Comparison of ENCODE assay signal across 10 mouse cellular contexts in the genomic region with DNA sequence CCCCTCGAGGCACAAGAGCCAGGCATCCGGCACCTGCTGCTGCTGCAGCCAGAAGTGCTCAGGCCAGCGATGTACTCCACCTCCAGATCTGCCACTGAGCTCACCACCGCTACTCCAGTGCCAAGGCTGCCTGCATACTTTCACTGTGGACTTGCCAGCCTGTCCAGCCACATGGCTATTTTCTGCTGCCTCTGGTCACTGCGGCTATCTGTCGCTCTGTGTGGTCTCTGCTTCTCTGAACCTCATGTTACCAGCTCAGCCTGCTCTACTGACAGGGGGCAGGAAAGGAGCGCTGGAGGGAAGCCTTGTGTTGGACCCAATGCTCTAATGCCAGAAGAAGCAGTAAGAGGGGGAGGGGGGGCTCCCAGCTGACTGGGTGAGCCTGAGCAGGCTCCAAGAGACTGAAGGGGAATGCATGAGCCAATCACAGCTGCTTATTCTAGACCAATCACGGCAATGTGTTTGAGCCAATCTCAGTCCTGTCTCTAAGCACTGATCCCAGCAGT. TPM values are rescaled to one million over a fixed set of nuclear protein-coding genes. Genes with fewer than 3 reads are reported as not detected.
DNase-seq lines count a peak whose midpoint lies in the region; ATAC-seq and TF ChIP-seq lines count a peak whose summit lies in the region.
"Had no signal": no experiment of that assay in that cellular context is flagged by ENCODE, and none has a peak within 500 bp of the region (broad histone marks: within the 10 kb centered on the region; RNA-seq: fewer than 3 reads in every experiment).

No protein-coding gene starts in this region.

- no peak for TF ChIP-seq POLR2A in lung, adult 2 months (IDR thresholded peaks at IDR 0.05; ENCODE audit: borderline replicate concordance, extremely low read depth, low read depth, low read length)

- H3K9me3 ChIP-seq in lung, embryonic 14.5 days (ENCODE audit: low read depth, low read length): no peaks in the 10 kb centered on the region
- no peaks in the 10 kb centered on the region for H3K9me3 ChIP-seq in forebrain, embryonic 12.5 days
- H3K9me3 ChIP-seq in heart, embryonic 16.5 days (replicated peaks; ENCODE audit: control insufficient read depth, low read length): no peaks in the 10 kb centered on the region
- no peaks in the 10 kb centered on the region for H3K9me3 ChIP-seq in kidney, postnatal 0 days (replicated peaks; ENCODE audit: low read length)
- H3K9me3 ChIP-seq in midbrain, postnatal 0 days (ENCODE audit: low read length): no peaks in the 10 kb centered on the region
- H3K9me3 ChIP-seq: G1E had no signal

- H3K9ac ChIP-seq in lung, embryonic 14.5 days: peak overlapping the region; percentile 7; the same call in 1 of the 2 replicates
- no peak overlapping the region for H3K9ac ChIP-seq in forebrain, embryonic 12.5 days
- H3K9ac ChIP-seq in heart, embryonic 16.5 days (ENCODE audit: low read length): no peak overlapping the region
- no peak overlapping the region for H3K9ac ChIP-seq in kidney, postnatal 0 days (ENCODE audit: low read depth, low read length)
- no peak overlapping the region for H3K9ac ChIP-seq in midbrain, postnatal 0 days (replicated peaks; ENCODE audit: low read length, poor library complexity, severe bottlenecking)

- H3K4me1 ChIP-seq in lung, embryonic 14.5 days (ENCODE audit: insufficient read depth): no peaks in the 10 kb centered on the region
- 0 out of 2 replicates have a peak, but pooled peaks cover 2% of the 10 kb centered on the region for H3K4me1 ChIP-seq in lung, adult 2 months (ENCODE audit: control insufficient read depth, insufficient read depth, low read length)
- peaks cover 14% of the 10 kb centered on the region for H3K4me1 ChIP-seq in forebrain, embryonic 12.5 days
- peaks cover 12% of the 10 kb centered on the region; the same call in 1 of the 2 replicates for H3K4me1 ChIP-seq in heart, embryonic 16.5 days (ENCODE audit: control insufficient read depth, insufficient read depth, low read length)
- peaks cover 22% of the 10 kb centered on the region for H3K4me1 ChIP-seq in kidney, postnatal 0 days (replicated peaks; ENCODE audit: insufficient read depth, low read length)
- peaks cover 17% of the 10 kb centered on the region; the same call in 1 of the 2 replicates for H3K4me1 ChIP-seq in midbrain, postnatal 0 days (ENCODE audit: insufficient read depth, low read length)

- H3K27me3 ChIP-seq in lung, embryonic 14.5 days (ENCODE audit: insufficient read depth, low read length): no peaks in the 10 kb centered on the region
- no peaks in the 10 kb centered on the region for H3K27me3 ChIP-seq in forebrain, embryonic 12.5 days
- H3K27me3 ChIP-seq in heart, embryonic 16.5 days (ENCODE audit: control insufficient read depth, insufficient read depth, low read length): no peaks in the 10 kb centered on the region
- H3K27me3 ChIP-seq in kidney, postnatal 0 days (ENCODE audit: insufficient read depth, low read length): no peaks in the 10 kb centered on the region
- H3K27me3 ChIP-seq in midbrain, postnatal 0 days (ENCODE audit: insufficient read depth, low read length): no peaks in the 10 kb centered on the region

- TF ChIP-seq CTCF in lung, embryonic 14.5 days (IDR thresholded peaks at IDR 0.05; ENCODE audit: low read depth): no peak
- TF ChIP-seq CTCF in lung, adult 2 months (IDR thresholded peaks at IDR 0.05; ENCODE audit: insufficient read depth, low read length): no peak
- TF ChIP-seq CTCF in kidney, postnatal 0 days (IDR thresholded peaks at IDR 0.05; ENCODE audit: low read depth): peak; percentile 21; the same call in 1 of the 2 replicates
- peak; percentile 32 for TF ChIP-seq CTCF in midbrain, postnatal 0 days (IDR thresholded peaks at IDR 0.05)

- peak; percentile 89; the same call in 1 of the 2 replicates for ATAC-seq in lung, embryonic 14.5 days (ENCODE audit: insufficient read depth)
- ATAC-seq in forebrain, embryonic 12.5 days (ENCODE audit: low FRiP score): peak; percentile 89
- ATAC-seq in heart, embryonic 16.5 days (replicated peaks; ENCODE audit: extremely low read depth, insufficient read depth, low FRiP score): peak; percentile 85
- 0 out of 2 replicates have a peak, but pooled peaks have one; percentile 41 for ATAC-seq in kidney, postnatal 0 days (replicated peaks; ENCODE audit: low FRiP score, low read depth)
- peak; percentile 92 for ATAC-seq in midbrain, postnatal 0 days (ENCODE audit: low FRiP score)

- H3K27ac ChIP-seq in lung, embryonic 14.5 days (ENCODE audit: low read depth): no peak overlapping the region
- no peak overlapping the region for H3K27ac ChIP-seq in forebrain, embryonic 12.5 days
- H3K27ac ChIP-seq in heart, embryonic 16.5 days (ENCODE audit: low read length): peak overlapping the region; percentile 61
- 0 out of 2 replicates have a peak overlapping the region, but pooled peaks have one; percentile 31 for H3K27ac ChIP-seq in kidney, postnatal 0 days
- peak overlapping the region; percentile 38; the same call in 1 of the 2 replicates for H3K27ac ChIP-seq in midbrain, postnatal 0 days (ENCODE audit: low read depth, low read length)

- WGBS in lung, embryonic 14.5 days: 46% methylated on average over 8 of the region's 8 CpGs
- 39% methylated on average over 8 of the region's 8 CpGs for WGBS in lung, adult 2 months
- 57% methylated on average over 8 of the region's 8 CpGs for WGBS in forebrain, embryonic 12.5 days
- WGBS in heart, embryonic 16.5 days: 32% methylated on average over 8 of the region's 8 CpGs
- WGBS in kidney, postnatal 0 days: 42% methylated on average over 8 of the region's 8 CpGs
- 45% methylated on average over 8 of the region's 8 CpGs for WGBS in midbrain, postnatal 0 days

- DNase-seq in lung, embryonic 14.5 days: peak; percentile 44
- no peak for DNase-seq in lung, adult 2 months
- DNase-seq in kidney, postnatal 0 days (ENCODE audit: low spot score): peak; percentile 49
- peak; percentile 91 for DNase-seq in midbrain, postnatal 0 days (ENCODE audit: low spot score)
- no peak for DNase-seq in thymus, adult 18-20 months
- DNase-seq in urinary bladder, adult 18-20 months (ENCODE audit: low spot score in 2 of 2): no peak

- H3K4me3 ChIP-seq in lung, embryonic 14.5 days (ENCODE audit: low read depth, low read length): no peak overlapping the region
- H3K4me3 ChIP-seq in lung, adult 2 months (replicated peaks; ENCODE audit: extremely low read depth, low read depth, low read length): no peak overlapping the region
- no peak overlapping the region for H3K4me3 ChIP-seq in forebrain, embryonic 12.5 days (replicated peaks)
- peak overlapping the region; percentile 5; the same call in 1 of the 2 replicates for H3K4me3 ChIP-seq in heart, embryonic 16.5 days (ENCODE audit: low read length)
- no peak overlapping the region for H3K4me3 ChIP-seq in kidney, postnatal 0 days (replicated peaks; ENCODE audit: low read depth, low read length)
- no peak overlapping the region for H3K4me3 ChIP-seq in midbrain, postnatal 0 days (ENCODE audit: low read depth, low read length)

- H3K4me2 ChIP-seq in lung, embryonic 14.5 days: no peak overlapping the region
- no peak overlapping the region for H3K4me2 ChIP-seq in forebrain, embryonic 12.5 days
- H3K4me2 ChIP-seq in heart, embryonic 16.5 days (ENCODE audit: low read depth, low read length): peak overlapping the region; percentile 34
- no peak overlapping the region for H3K4me2 ChIP-seq in kidney, postnatal 0 days (ENCODE audit: low read length)
- H3K4me2 ChIP-seq in midbrain, postnatal 0 days (ENCODE audit: low read depth, low read length, poor library complexity, severe bottlenecking): no peak overlapping the region

- no peaks in the 10 kb centered on the region for H3K36me3 ChIP-seq in lung, embryonic 14.5 days (ENCODE audit: insufficient read depth)
- no peaks in the 10 kb centered on the region for H3K36me3 ChIP-seq in forebrain, embryonic 12.5 days (replicated peaks)
- H3K36me3 ChIP-seq in heart, embryonic 16.5 days (ENCODE audit: control insufficient read depth, insufficient read depth): no peaks in the 10 kb centered on the region
- no peaks in the 10 kb centered on the region for H3K36me3 ChIP-seq in kidney, postnatal 0 days (ENCODE audit: insufficient read depth, low read length)
- H3K36me3 ChIP-seq in midbrain, postnatal 0 days (ENCODE audit: insufficient read depth, low read length): no peaks in the 10 kb centered on the region
- H3K36me3 ChIP-seq: G1E had no signal

RNA-seq across cellular contexts. Expression of a gene that starts 34.7 kb away (rescaled TPM):
- polyA plus RNA-seq in lung, embryonic 14.5 days (2014; fragmentation: Nextera tagmentation; extraction: Ambion mirVana): 0.22 and 0.35 TPM in 2 replicates
- 0.27 and 0.32 TPM in 2 replicates for polyA plus RNA-seq in lung, adult 2 months (2012; rRNA removed)
- 0.23 TPM in 1 of 2 replicates, not detected in the other for polyA plus RNA-seq in forebrain, embryonic 12.5 days (2016; fragmentation: Nextera tagmentation; extraction: Ambion mirVana)
- polyA plus RNA-seq in heart, embryonic 16.5 days (2015; fragmentation: Nextera tagmentation; extraction: Ambion mirVana): 0.27 TPM in 1 of 2 replicates, not detected in the other
- not detected in 2 replicates for polyA plus RNA-seq in kidney, postnatal 0 days (2015; fragmentation: Nextera tagmentation; extraction: Ambion mirVana)
- total RNA-seq in midbrain, postnatal 0 days (2014; rRNA removed): 4.3 TPM in 1 of 2 replicates, not detected in the other
- polyA plus RNA-seq in midbrain, postnatal 0 days (2015; fragmentation: Nextera tagmentation; extraction: Ambion mirVana): 0.52 and 0.56 TPM in 2 replicates
- total RNA-seq: neutrophil, adult 5-6 weeks had no signal
- polyA plus RNA-seq: G1E had no signal

RNA-seq across cellular contexts. Expression of a gene that starts 37.8 kb away (rescaled TPM):
- polyA plus RNA-seq in lung, embryonic 14.5 days (2014; fragmentation: Nextera tagmentation; extraction: Ambion mirVana): 11.0 and 11.5 TPM in 2 replicates
- 28.1 and 32.6 TPM in 2 replicates for polyA plus RNA-seq in lung, adult 2 months (2012; rRNA removed)
- 5.6 and 7.3 TPM in 2 replicates for polyA plus RNA-seq in forebrain, embryonic 12.5 days (2016; fragmentation: Nextera tagmentation; extraction: Ambion mirVana)
- polyA plus RNA-seq in heart, embryonic 16.5 days (2015; fragmentation: Nextera tagmentation; extraction: Ambion mirVana): 11.3 and 11.4 TPM in 2 replicates
- 6.3 and 8.0 TPM in 2 replicates for polyA plus RNA-seq in kidney, postnatal 0 days (2015; fragmentation: Nextera tagmentation; extraction: Ambion mirVana)
- 36.2 and 39.4 TPM in 2 replicates for total RNA-seq in midbrain, postnatal 0 days (2014; rRNA removed)
- 20.8 and 21.2 TPM in 2 replicates for polyA plus RNA-seq in midbrain, postnatal 0 days (2015; fragmentation: Nextera tagmentation; extraction: Ambion mirVana)
- total RNA-seq: neutrophil, adult 5-6 weeks had no signal
- polyA plus RNA-seq: G1E had no signal

Comparison
In these comparisons a context has a peak if more than half of its experiments do, and no peak if none do; other contexts are left out.
1. DNase-seq: peak in lung, embryonic 14.5 days (single experiment), kidney, postnatal 0 days (single experiment) and midbrain, postnatal 0 days (single experiment); none in lung, adult 2 months (single experiment), thymus, adult 18-20 months (0 of 2) and urinary bladder, adult 18-20 months (0 of 2).
2. ATAC-seq: peak in every context shown above with its lines; median percentile 92 in midbrain, postnatal 0 days; 89 in lung, embryonic 14.5 days; 89 in forebrain, embryonic 12.5 days; 85 in heart, embryonic 16.5 days; 41 in kidney, postnatal 0 days.
3. H3K27ac ChIP-seq: peak in heart, embryonic 16.5 days (single experiment), kidney, postnatal 0 days (single experiment) and midbrain, postnatal 0 days (single experiment); none in lung, embryonic 14.5 days (single experiment) and forebrain, embryonic 12.5 days (single experiment).
4. CTCF ChIP-seq: peak in kidney, postnatal 0 days (single experiment) and midbrain, postnatal 0 days (single experiment); none in lung, embryonic 14.5 days (single experiment) and lung, adult 2 months (single experiment).